Mouse (Mus musculus) CD4-positive, CD25-positive, alpha-beta regulatory T cell, adult 4 months (primary cell): Measurements from ENCODE around the gene Hras. TPM values are rescaled to one million over a fixed set of nuclear protein-coding genes. Genes with fewer than 3 reads are reported as not detected.

Source experiments
- ATAC-seq: one replicate; pipeline ENCODE4 v1.8.0; 2017
- polyA plus RNA-seq, 2 experiments: library from polyadenylated mRNA; unstranded; fragments of 100-300 nt; shearing (Covaris generic); gene quantifications; one replicate each; pipeline ENCODE4 v1.2.1; 2017

Hras gene
- polyA plus RNA-seq, 2 experiments from 2014 or later = 3.8 to 4.3 TPM

GRCm38 (mm10) chr7:141173323-141173850, 20.4 kb downstream of the Hras start:
- no peak for ATAC-seq

GRCm38 (mm10) chr7:141172116-141173006, 21.4 kb downstream of the Hras start, which contains the start of gene Rnh1:
Rnh1 (minus strand) TSS chr7:141172857.
- peak; percentile 84 for ATAC-seq

- no peak for ATAC-seq
These were observed 23.9 kb downstream of the Hras start for GRCm38 (mm10) chr7:141169866-141170265.

GRCm38 (mm10) chr7:141169300-141169699, 24.5 kb downstream of the Hras start:
- no peak for ATAC-seq

GRCm38 (mm10) chr7:141168518-141168953, 25.3 kb downstream of the Hras start:
- ATAC-seq = peak; percentile 19

GRCm38 (mm10) chr7:141167901-141168517, 25.8 kb downstream of the Hras start:
- ATAC-seq = peak; percentile 1

- ATAC-seq = no peak
These were observed 29.0 kb downstream of the Hras start for GRCm38 (mm10) chr7:141164850-141165249.

- no peak for ATAC-seq
These were observed 29.4 kb downstream of the Hras start for GRCm38 (mm10) chr7:141164397-141164796.

- ATAC-seq = no peak
These were observed 38.4 kb downstream of the Hras start for GRCm38 (mm10) chr7:141155362-141155761.

GRCm38 (mm10) chr7:141148639-141149038, 45.2 kb downstream of the Hras start:
- no peak for ATAC-seq

- no peak for ATAC-seq
These were observed 46.8 kb downstream of the Hras start for GRCm38 (mm10) chr7:141147044-141147443.

GRCm38 (mm10) chr7:141146043-141146595, 47.7 kb downstream of the Hras start:
- no peak for ATAC-seq

- no peak for ATAC-seq
These were observed 48.4 kb downstream of the Hras start for GRCm38 (mm10) chr7:141145403-141145802.

- ATAC-seq = no peak
These were observed 49.2 kb downstream of the Hras start for GRCm38 (mm10) chr7:141144650-141145049.

GRCm38 (mm10) chr7:141143861-141144260, 49.9 kb downstream of the Hras start:
- ATAC-seq = no peak

GRCm38 (mm10) chr7:141143112-141143511, 50.7 kb downstream of the Hras start:
- ATAC-seq = peak; percentile 56

- ATAC-seq = no peak
These were observed 52.5 kb downstream of the Hras start for GRCm38 (mm10) chr7:141141326-141141725.

Other genes with a start within 250 kb of the Hras start
- gene Ifitm5, start 243.7 kb downstream of the Hras start, polyA plus RNA-seq = not detected
- gene Gm45717, start 238.1 kb downstream of the Hras start, polyA plus RNA-seq = under 1 TPM in 1 of 2 experiments, not detected in 1; 0.82 TPM
- 10 to 100 TPM; 39.6 to 46.5 TPM for gene Ifitm2, start 238.0 kb downstream of the Hras start, polyA plus RNA-seq
- gene Ifitm1, start 226.8 kb downstream of the Hras start, polyA plus RNA-seq = not detected
- 1 to 10 TPM; 2.9 to 4.4 TPM for gene Ifitm3, start 183.2 kb downstream of the Hras start, polyA plus RNA-seq
- gene Ifitm6, start 176.1 kb downstream of the Hras start, polyA plus RNA-seq = not detected
- not detected for gene Gm17387, start 164.9 kb downstream of the Hras start, polyA plus RNA-seq
- gene B4galnt4, start 132.9 kb downstream of the Hras start, polyA plus RNA-seq = 1 to 10 TPM; 6.6 to 7.8 TPM
- 100 to 1,000 TPM; 293 to 427 TPM for gene Pkp3, start 115.8 kb downstream of the Hras start, polyA plus RNA-seq
- 100 to 1,000 TPM; 202 to 308 TPM for gene Sigirr, start 93.4 kb downstream of the Hras start, polyA plus RNA-seq
- gene Ano9, start 76.2 kb downstream of the Hras start, polyA plus RNA-seq = not detected
- gene Ptdss2, start 71.6 kb downstream of the Hras start, polyA plus RNA-seq = 10 to 100 TPM in 1 of 2 experiments, 1 to 10 TPM in 1; 6.7 to 10.1 TPM
- 100 to 1,000 TPM; 121 to 188 TPM for gene Rnh1, start 21.1 kb downstream of the Hras start, polyA plus RNA-seq
- gene Lrrc56, start 152 bp upstream of the Hras start, polyA plus RNA-seq = 1 to 10 TPM; 2.2 to 4.5 TPM
- 1 to 10 TPM; 8.5 to 9.6 TPM for gene Lmntd2, start 20.1 kb upstream of the Hras start, polyA plus RNA-seq
- 10 to 100 TPM; 14.2 to 15.9 TPM for gene Rassf7, start 21.9 kb upstream of the Hras start, polyA plus RNA-seq
- gene Phrf1, start 34.8 kb upstream of the Hras start, polyA plus RNA-seq = 10 to 100 TPM; 45.3 to 54.8 TPM
- gene Irf7, start 72.5 kb upstream of the Hras start, polyA plus RNA-seq = 100 to 1,000 TPM; 119 to 231 TPM
- gene Cdhr5, start 82.8 kb upstream of the Hras start, polyA plus RNA-seq = not detected
- not detected for gene Sct, start 85.1 kb upstream of the Hras start, polyA plus RNA-seq
- gene Drd4, start 98.0 kb upstream of the Hras start, polyA plus RNA-seq = not detected
- gene Deaf1, start 133.7 kb upstream of the Hras start, polyA plus RNA-seq = 10 to 100 TPM; 24.5 to 29.1 TPM
- 10 to 100 TPM; 28.5 to 52.5 TPM for gene Tmem80, start 133.7 kb upstream of the Hras start, polyA plus RNA-seq
- not detected for gene Eps8l2, start 144.9 kb upstream of the Hras start, polyA plus RNA-seq
- gene Taldo1, start 198.2 kb upstream of the Hras start, polyA plus RNA-seq = 100 to 1,000 TPM; 309 to 337 TPM
- 100 to 1,000 TPM; 106 to 109 TPM for gene Gatd1, start 220.1 kb upstream of the Hras start, polyA plus RNA-seq
- gene Cend1, start 235.5 kb upstream of the Hras start, polyA plus RNA-seq = not detected
- 10 to 100 TPM; 41.4 to 60.0 TPM for gene Slc25a22, start 243.9 kb upstream of the Hras start, polyA plus RNA-seq